Mouse (Mus musculus) intestine, embryonic 16.5 days (tissue): Measurements from ENCODE around the gene Tmprss6. TPM values are rescaled to one million over a fixed set of nuclear protein-coding genes. Genes with fewer than 3 reads are reported as not detected.

Experiments
- ATAC-seq: fragments of 200-750 bp; cut with Nextera tagmentation; 2 replicates; pipeline ENCODE4 v1.8.0; 2017; ENCODE audit warnings: moderate TSS enrichment, moderate library complexity
- H3K27ac ChIP-seq: fragments of 300-500 bp; sonication (generic); 2 replicates; pipeline ENCODE4 v1.5.1; 2014; ENCODE audit warnings: mild to moderate bottlenecking, low read length
- H3K27me3 ChIP-seq: fragments of 300-500 bp; sonication (generic); replicated peaks from 2 replicates; pipeline ENCODE4 v1.6.1; 2014; ENCODE audit warnings: low read length, control low read depth, mixed read lengths; ENCODE audit not compliant: control insufficient read depth, insufficient read depth
- H3K36me3 ChIP-seq: fragments of 300-500 bp; sonication (generic); 2 replicates; pipeline ENCODE4 v1.6.1; 2014; ENCODE audit warnings: low read length, control low read depth; ENCODE audit not compliant: control insufficient read depth, insufficient read depth
- H3K4me1 ChIP-seq: fragments of 300-500 bp; sonication (generic); 2 replicates; pipeline ENCODE4 v1.6.1; 2014; ENCODE audit warnings: low read length, control low read depth, mixed read lengths; ENCODE audit not compliant: control insufficient read depth, insufficient read depth
- H3K4me2 ChIP-seq: fragments of 300-500 bp; sonication (generic); 2 replicates; pipeline ENCODE4 v1.6.1; 2014; ENCODE audit warnings: low read depth, low read length, control low read depth
- H3K4me3 ChIP-seq: fragments of 300-500 bp; sonication (generic); 2 replicates; pipeline ENCODE4 v1.5.1; 2014; ENCODE audit warnings: mild to moderate bottlenecking, low read length
- H3K9ac ChIP-seq: fragments of 300-500 bp; sonication (generic); 2 replicates; pipeline ENCODE4 v1.6.1; 2014; ENCODE audit warnings: low read depth, low read length
- H3K9me3 ChIP-seq: fragments of 300-500 bp; sonication (generic); 2 replicates; pipeline ENCODE4 v1.6.1; 2016; ENCODE audit warnings: low read length, control low read depth; ENCODE audit not compliant: control insufficient read depth
- WGBS: fragments of 180-500 bp; shearing (Covaris S2); extraction: QIAGEN DNeasy Blood & Tissue Kit; methylation state at CpG from one replicate; pipeline ENCODE4 v1.1.7; 2014; 5-methylcytosine and 5-hydroxymethylcytosine counted together
- polyA plus RNA-seq: library from polyadenylated mRNA; unstranded; fragments of >200 nt; fragmentation: Nextera tagmentation; extraction: Ambion mirVana; gene quantifications from 2 replicates; pipeline ENCODE4 v1.2.1, GENCODE M21; 2015

The Tmprss6 gene
- polyA plus RNA-seq, 1 experiment from 2014 or later: 0.82 TPM

DNA sequence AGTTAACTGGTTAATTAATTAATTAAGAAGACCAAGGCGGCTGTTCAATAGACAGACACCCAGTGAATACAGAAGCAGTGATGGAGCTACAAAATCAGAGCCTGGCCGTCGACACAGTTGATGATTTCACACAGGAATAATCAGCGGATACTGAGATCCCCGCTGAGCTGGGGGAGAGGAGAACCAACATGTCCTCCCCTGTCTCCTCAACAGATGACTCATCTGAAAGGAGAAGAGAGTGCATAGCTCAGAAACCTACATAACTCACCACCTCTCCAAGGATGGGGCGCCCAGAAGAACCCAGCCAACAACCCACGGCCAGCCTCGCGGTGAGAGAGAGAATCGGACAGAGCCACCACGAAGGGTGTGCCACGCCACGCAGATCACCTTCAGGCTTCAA is 48.0 kb downstream of the Tmprss6 start:
- no peak overlapping the region for H3K27ac ChIP-seq
- 85% methylated on average over 13 of the region's 13 CpGs for WGBS
- no peaks in the 10 kb centered on the region for H3K9me3 ChIP-seq
- H3K36me3 ChIP-seq: no peaks in the 10 kb centered on the region
- peaks cover 32% of the 10 kb centered on the region for H3K27me3 ChIP-seq
- no peak overlapping the region for H3K4me2 ChIP-seq
- no peak for ATAC-seq
- no peak overlapping the region for H3K4me3 ChIP-seq
- no peaks in the 10 kb centered on the region for H3K4me1 ChIP-seq
- no peak overlapping the region for H3K9ac ChIP-seq

DNA sequence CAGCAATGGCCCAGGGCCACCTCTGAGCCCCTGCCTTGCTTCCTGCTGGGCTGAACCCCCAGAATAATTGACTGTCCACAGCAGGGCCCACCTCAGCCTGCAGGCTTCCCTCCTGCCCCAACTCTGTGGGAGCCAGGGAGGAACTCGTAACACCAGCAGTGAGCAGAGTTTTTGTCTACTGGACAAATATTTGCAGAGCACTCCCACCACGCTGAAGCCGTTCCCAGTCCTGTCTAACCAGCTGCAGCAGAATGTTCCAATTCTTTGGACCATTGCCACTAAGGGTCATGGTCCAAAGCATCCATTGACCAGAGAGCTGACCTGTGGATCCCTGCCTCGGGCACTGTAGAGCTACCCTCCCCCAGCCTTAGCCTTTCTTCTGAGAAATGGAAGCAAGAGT is 51.5 kb downstream of the Tmprss6 start:
- Histone ChIP-seq H3K4me2 (no peak overlapping the region), H3K27ac (no peak overlapping the region), H3K4me3 (no peak overlapping the region), H3K4me1 (no peaks in the 10 kb centered on the region), H3K9ac (no peak overlapping the region), H3K27me3 (peaks cover 15% of the 10 kb centered on the region; the same call in 1 of the 2 replicates), H3K9me3 (no peaks in the 10 kb centered on the region), H3K36me3 (no peaks in the 10 kb centered on the region)
- 20% methylated on average over 4 of the region's 4 CpGs for WGBS
- no peak; the same call in 1 of the 2 replicates for ATAC-seq

DNA sequence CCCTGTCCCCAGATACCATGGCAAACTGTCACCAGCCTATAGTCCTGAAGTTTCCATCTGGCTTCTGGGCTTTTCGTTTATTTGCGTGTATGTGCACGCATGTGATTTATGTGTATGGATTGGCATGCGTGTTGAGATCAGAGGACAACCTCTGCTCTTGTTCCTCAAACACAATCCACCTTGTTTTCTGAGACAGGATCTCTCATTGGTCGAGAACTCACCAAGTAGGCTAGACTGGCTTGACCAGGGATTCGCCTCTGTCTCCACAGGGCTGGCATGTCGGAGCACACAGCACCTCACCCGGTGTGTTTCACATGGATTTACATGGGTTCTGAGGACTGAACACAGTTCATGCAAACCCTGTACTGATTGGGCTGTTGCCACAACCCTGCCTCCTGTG is 54.3 kb downstream of the Tmprss6 start:
- Histone ChIP-seq H3K4me2 (no peak overlapping the region), H3K4me1 (peaks cover 9% of the 10 kb centered on the region; the same call in 1 of the 2 replicates), H3K27ac (no peak overlapping the region), H3K4me3 (no peak overlapping the region), H3K9ac (no peak overlapping the region), H3K9me3 (no peaks in the 10 kb centered on the region), H3K27me3 (peaks cover 24% of the 10 kb centered on the region), H3K36me3 (no peaks in the 10 kb centered on the region)
- no peak for ATAC-seq
- 91% methylated on average over 8 of the region's 8 CpGs for WGBS

DNA sequence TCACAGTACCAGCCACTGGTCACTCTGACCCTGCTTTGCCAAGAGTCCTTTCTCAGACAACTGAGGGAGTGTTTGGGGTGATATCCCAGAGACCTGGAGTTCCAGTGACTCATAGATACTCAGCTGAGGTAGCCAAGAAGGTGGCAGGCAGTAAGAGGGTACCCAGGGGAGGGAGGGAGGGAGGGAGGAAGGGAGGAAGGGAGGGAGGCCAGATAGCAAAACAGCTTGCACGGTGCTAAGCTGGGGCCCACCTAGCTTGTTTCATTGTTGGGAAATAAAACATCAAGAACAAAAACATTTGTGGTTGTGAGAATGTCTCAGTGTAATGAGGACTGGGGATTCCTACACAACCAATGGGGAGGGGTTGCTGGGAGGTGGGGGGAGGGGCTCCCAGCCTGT is 54.7 kb downstream of the Tmprss6 start:
- Histone ChIP-seq H3K27me3 (peaks cover 20% of the 10 kb centered on the region), H3K9ac (no peak overlapping the region), H3K4me2 (no peak overlapping the region), H3K4me3 (no peak overlapping the region), H3K36me3 (no peaks in the 10 kb centered on the region), H3K27ac (no peak overlapping the region), H3K9me3 (no peaks in the 10 kb centered on the region), H3K4me1 (peaks cover 11% of the 10 kb centered on the region)
- WGBS: 63% methylated on average over 1 of the region's 1 CpGs
- no peak for ATAC-seq

- WGBS: 84% methylated on average over 14 of the region's 14 CpGs
- 0 out of 2 replicates have a peak overlapping the region, but pooled peaks have one; percentile 8 for H3K9ac ChIP-seq
- no peak overlapping the region for H3K4me2 ChIP-seq
- H3K36me3 ChIP-seq: no peaks in the 10 kb centered on the region
- ATAC-seq: no peak; the same call in 1 of the 2 replicates
- H3K27me3 ChIP-seq: peaks cover 16% of the 10 kb centered on the region
- peaks cover 14% of the 10 kb centered on the region for H3K4me1 ChIP-seq
- H3K4me3 ChIP-seq: no peak overlapping the region
- H3K27ac ChIP-seq: no peak overlapping the region
- no peaks in the 10 kb centered on the region for H3K9me3 ChIP-seq
Observed at GRCm38 (mm10) chr15:78413083-78413718, 55.2 kb downstream of the Tmprss6 start.

DNA sequence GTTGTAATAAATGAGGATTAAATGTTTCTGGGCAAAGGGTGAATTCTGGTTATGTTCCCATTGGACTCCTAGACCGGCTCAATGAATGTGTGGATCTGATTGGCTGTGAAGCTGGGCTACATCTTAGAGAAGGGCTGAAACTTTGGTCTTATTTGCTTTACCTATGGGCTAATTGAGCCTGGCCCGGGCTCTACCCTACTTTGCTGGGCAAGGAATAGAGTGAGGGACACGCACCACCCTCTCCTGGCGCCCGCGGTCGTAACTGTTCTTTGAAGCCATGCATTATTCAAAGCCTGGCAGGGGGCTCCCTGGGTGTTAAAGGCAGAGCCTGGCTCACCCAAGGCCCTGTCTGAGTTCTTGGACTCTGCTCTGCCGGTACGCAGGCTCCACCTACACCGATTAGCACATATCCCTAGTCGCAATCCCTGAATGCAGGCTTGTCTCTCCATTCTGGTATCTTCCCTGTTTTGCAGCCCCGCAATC is 58.8 kb downstream of the Tmprss6 start:
- Histone ChIP-seq H3K4me1 (peaks cover 19% of the 10 kb centered on the region), H3K27ac (peak overlapping the region; percentile 52), H3K9me3 (no peaks in the 10 kb centered on the region), H3K36me3 (no peaks in the 10 kb centered on the region), H3K27me3 (peaks cover 16% of the 10 kb centered on the region), H3K4me2 (peak overlapping the region; percentile 57), H3K9ac (peak overlapping the region; percentile 57), H3K4me3 (peak overlapping the region; percentile 33)
- peak; percentile 58 for ATAC-seq
- 22% methylated on average over 12 of the region's 12 CpGs for WGBS

DNA sequence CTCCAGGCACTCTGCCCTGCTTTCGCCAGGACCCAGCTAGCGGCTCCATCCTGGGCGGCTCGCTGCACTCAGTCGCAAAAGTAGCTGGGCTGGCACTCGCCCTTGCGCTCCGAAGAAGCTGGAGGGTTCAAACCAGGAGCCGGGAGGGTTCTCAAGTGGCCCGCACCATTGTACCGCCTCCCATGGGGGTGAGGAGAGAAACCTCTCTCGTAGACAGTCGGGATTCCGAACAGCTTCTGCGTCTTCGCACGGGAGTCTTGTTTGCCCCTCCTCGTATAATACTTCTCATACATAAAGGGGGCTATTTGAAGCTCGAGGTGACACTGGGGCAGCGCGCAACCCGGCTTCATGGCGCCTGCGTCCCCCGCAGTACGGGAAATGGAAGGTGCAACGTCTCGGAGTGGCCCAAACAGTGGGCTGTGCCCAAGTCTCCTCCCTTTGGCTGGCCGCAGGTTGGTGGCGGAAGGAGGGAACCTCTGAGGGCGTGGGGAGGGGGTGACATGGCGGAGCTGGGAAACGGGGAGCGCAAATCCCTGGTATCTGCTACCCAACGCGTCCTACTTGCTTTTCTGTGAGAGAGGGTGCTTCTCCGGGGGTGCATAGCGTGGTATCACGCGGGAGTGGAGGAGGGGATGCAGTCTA is 62.0 kb downstream of the Tmprss6 start, which contains the start of gene Mpst:
Mpst (plus strand) TSS at position 124 of the 642 bp plus-strand sequence.
- Histone ChIP-seq H3K4me1 (peaks cover 41% of the 10 kb centered on the region), H3K9me3 (no peaks in the 10 kb centered on the region), H3K27ac (peak within 1 kb of the TSS; percentile 91), H3K9ac (peak within 1 kb of the TSS; percentile 76), H3K4me3 (peak within 1 kb of the TSS; percentile 65), H3K27me3 (peaks cover 13% of the 10 kb centered on the region), H3K36me3 (no peaks in the 10 kb centered on the region), H3K4me2 (peak within 1 kb of the TSS; percentile 75)
- peak; percentile 80 for ATAC-seq
- WGBS: under 1% methylated on average over 40 of the region's 40 CpGs

DNA sequence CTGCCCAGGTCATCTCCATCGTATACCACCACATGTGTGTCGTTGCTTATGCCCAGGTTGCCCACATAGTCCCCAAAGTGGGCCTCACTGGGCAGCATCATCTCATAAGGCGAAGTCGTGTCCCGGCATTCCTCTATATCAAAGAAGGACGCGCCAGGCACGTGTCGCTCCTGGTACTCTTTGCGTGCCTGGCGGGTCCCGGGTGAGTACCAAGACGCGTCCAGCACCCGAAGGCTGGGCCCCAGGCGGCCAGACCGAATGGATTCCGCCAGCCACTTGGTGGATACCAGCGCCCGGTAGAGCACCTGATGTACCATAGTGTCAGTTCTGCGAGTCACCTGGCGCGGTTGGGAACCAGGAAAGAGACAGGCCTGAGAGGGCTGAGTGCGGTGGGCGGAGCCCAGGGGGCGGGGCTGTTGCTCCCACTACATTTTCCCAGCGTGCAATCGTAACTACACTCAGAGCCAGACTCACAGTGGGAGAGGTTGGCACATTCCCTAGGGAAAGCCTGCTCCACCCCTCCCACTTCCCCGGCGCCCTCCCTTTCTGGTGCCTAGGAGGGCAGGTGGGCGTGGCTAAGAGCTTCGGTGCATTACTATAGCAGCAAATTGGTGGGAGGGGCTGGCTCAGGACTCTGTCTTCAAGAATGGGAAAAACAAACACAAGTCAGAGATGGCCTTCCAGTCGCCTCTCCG is 62.8 kb downstream of the Tmprss6 start, which contains the start of gene Tst:
Tst (minus strand) TSS at position 391 of the 695 bp plus-strand sequence.
- Histone ChIP-seq H3K4me1 (peaks cover 41% of the 10 kb centered on the region), H3K9me3 (no peaks in the 10 kb centered on the region), H3K27me3 (peaks cover 6% of the 10 kb centered on the region), H3K4me3 (peak within 1 kb of the TSS; percentile 65), H3K36me3 (no peaks in the 10 kb centered on the region), H3K4me2 (peak within 1 kb of the TSS; percentile 75), H3K9ac (peak within 1 kb of the TSS; percentile 76), H3K27ac (peak within 1 kb of the TSS; percentile 91)
- peak; percentile 85 for ATAC-seq
- 1% methylated on average over 34 of the region's 34 CpGs for WGBS

GRCm38 (mm10) chr15:78405098-78405497 is 63.3 kb downstream of the Tmprss6 start:
- peak overlapping the region; percentile 91 for H3K27ac ChIP-seq
- ATAC-seq: no peak
- peak overlapping the region; percentile 65 for H3K4me3 ChIP-seq
- WGBS: 49% methylated on average over 11 of the region's 11 CpGs
- no peaks in the 10 kb centered on the region for H3K9me3 ChIP-seq
- peaks cover 38% of the 10 kb centered on the region for H3K4me1 ChIP-seq
- peak overlapping the region; percentile 75 for H3K4me2 ChIP-seq
- H3K9ac ChIP-seq: peak overlapping the region; percentile 76
- no peaks in the 10 kb centered on the region for H3K36me3 ChIP-seq
- peaks cover under 1% of the 10 kb centered on the region; the same call in 1 of the 2 replicates for H3K27me3 ChIP-seq
